Mouse (Mus musculus) embryonic facial prominence, embryonic 15.5 days (tissue): ENCODE data around the gene Zmiz2. TPM values are rescaled to one million over a fixed set of nuclear protein-coding genes. Genes with fewer than 3 reads are reported as not detected.
"Not testable (repeated sequence)": the region's sequence is repeated elsewhere in the genome, so short reads cannot be mapped to it uniquely, and the experiment has no call there.

Source experiments
- ATAC-seq: fragments of 200-750 bp; cut with Nextera tagmentation; 2 replicates; pipeline ENCODE4 v1.8.0; 2017; ENCODE audit warnings: low read depth, moderate TSS enrichment; ENCODE audit not compliant: insufficient number of reproducible peaks, low FRiP score, low TSS enrichment
- H3K27ac ChIP-seq: fragments of 300-500 bp; sonication (generic); replicated peaks from 2 replicates; pipeline ENCODE4 v1.5.1; 2015; ENCODE audit warnings: mild to moderate bottlenecking, inconsistent platforms
- H3K27me3 ChIP-seq: fragments of 300-500 bp; sonication (generic); 2 replicates; pipeline ENCODE4 v1.6.1; 2015; ENCODE audit warnings: inconsistent platforms
- H3K36me3 ChIP-seq: fragments of 300-500 bp; sonication (generic); 2 replicates; pipeline ENCODE4 v1.6.1; 2015; ENCODE audit warnings: mild to moderate bottlenecking, inconsistent platforms
- H3K4me1 ChIP-seq: fragments of 300-500 bp; sonication (generic); 2 replicates; pipeline ENCODE4 v1.6.1; 2015; ENCODE audit warnings: inconsistent platforms
- H3K4me2 ChIP-seq: fragments of 300-500 bp; sonication (generic); replicated peaks from 2 replicates; pipeline ENCODE4 v1.6.1; 2015; ENCODE audit warnings: mild to moderate bottlenecking, inconsistent platforms
- H3K4me3 ChIP-seq: fragments of 300-500 bp; sonication (generic); replicated peaks from 2 replicates; pipeline ENCODE4 v1.5.1; 2015; ENCODE audit warnings: mild to moderate bottlenecking, inconsistent platforms
- H3K9ac ChIP-seq: fragments of 300-500 bp; sonication (generic); 2 replicates; pipeline ENCODE4 v1.6.1; 2015; ENCODE audit warnings: inconsistent platforms
- H3K9me3 ChIP-seq: fragments of 300-500 bp; sonication (generic); replicated peaks from 2 replicates; pipeline ENCODE4 v1.6.1; 2016; ENCODE audit warnings: inconsistent platforms
- WGBS: fragments of 180-500 bp; shearing (Covaris S2); methylation state at CpG from one replicate; pipeline ENCODE4 v1.1.7; 2015; 5-methylcytosine and 5-hydroxymethylcytosine counted together
- polyA plus RNA-seq: library from polyadenylated mRNA; unstranded; fragments of >200 nt; fragmentation: Nextera tagmentation; extraction: Ambion mirVana; gene quantifications from 2 replicates; pipeline ENCODE4 v1.2.1, GENCODE M21; 2015

Gene Zmiz2
- polyA plus RNA-seq: 12.6 and 12.9 TPM in 2 replicates

- WGBS: 5% methylated on average over 57 of the region's 60 CpGs
- peak; percentile 98 for ATAC-seq
- Histone ChIP-seq H3K36me3 (peaks cover 5% of the 10 kb centered on the region; the same call in 1 of the 2 replicates), H3K4me2 (peak within 1 kb of the TSS; percentile 84), H3K4me1 (peaks cover 23% of the 10 kb centered on the region), H3K9ac (peak within 1 kb of the TSS; percentile 76), H3K27ac (peak within 1 kb of the TSS; percentile 95), H3K9me3 (no peaks in the 10 kb centered on the region), H3K27me3 (no peaks in the 10 kb centered on the region), H3K4me3 (peak within 1 kb of the TSS; percentile 82)
These were observed at the start of gene Zmiz2 for GRCm38 (mm10) chr11:6388726-6389413. TSS of gene Zmiz2 (plus strand) at chr11:6389074.

GRCm38 (mm10) chr11:6345956-6346355 lies 42.9 kb upstream of the Zmiz2 start:
- no peak overlapping the region for H3K9ac ChIP-seq
- H3K4me2 ChIP-seq: no peak overlapping the region
- 90% methylated on average over 4 of the region's 4 CpGs for WGBS
- no peaks in the 10 kb centered on the region for H3K9me3 ChIP-seq
- H3K4me1 ChIP-seq: no peaks in the 10 kb centered on the region
- no peak overlapping the region for H3K27ac ChIP-seq
- H3K4me3 ChIP-seq: no peak overlapping the region
- no peak for ATAC-seq
- no peaks in the 10 kb centered on the region for H3K27me3 ChIP-seq
- H3K36me3 ChIP-seq: peaks cover 86% of the 10 kb centered on the region

DNA sequence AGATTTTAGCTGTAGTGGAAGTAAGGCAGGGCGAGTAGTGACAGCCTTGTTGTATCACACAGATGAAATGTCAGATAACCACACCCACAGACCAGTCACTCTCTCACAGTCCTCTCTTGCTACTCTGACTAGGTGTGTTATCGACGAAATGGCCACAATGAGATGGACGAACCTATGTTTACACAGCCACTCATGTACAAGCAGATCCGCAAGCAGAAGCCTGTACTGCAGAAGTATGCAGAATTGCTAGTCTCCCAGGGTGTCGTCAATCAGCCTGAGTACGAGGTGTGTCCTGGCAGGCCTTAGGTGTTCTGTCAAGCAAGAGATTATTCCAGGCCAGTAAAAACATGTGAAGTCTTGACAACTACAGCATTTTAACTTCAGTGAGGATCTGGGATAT lies 41.9 kb upstream of the Zmiz2 start:
- Histone ChIP-seq H3K27ac (no peak overlapping the region; the same call in 1 of the 2 replicates), H3K9ac (no peak overlapping the region), H3K4me3 (no peak overlapping the region), H3K4me2 (no peak overlapping the region), H3K9me3 (no peaks in the 10 kb centered on the region), H3K36me3 (peaks cover 83% of the 10 kb centered on the region), H3K4me1 (no peaks in the 10 kb centered on the region), H3K27me3 (no peaks in the 10 kb centered on the region)
- no peak for ATAC-seq
- WGBS: 65% methylated on average over 7 of the region's 7 CpGs

DNA sequence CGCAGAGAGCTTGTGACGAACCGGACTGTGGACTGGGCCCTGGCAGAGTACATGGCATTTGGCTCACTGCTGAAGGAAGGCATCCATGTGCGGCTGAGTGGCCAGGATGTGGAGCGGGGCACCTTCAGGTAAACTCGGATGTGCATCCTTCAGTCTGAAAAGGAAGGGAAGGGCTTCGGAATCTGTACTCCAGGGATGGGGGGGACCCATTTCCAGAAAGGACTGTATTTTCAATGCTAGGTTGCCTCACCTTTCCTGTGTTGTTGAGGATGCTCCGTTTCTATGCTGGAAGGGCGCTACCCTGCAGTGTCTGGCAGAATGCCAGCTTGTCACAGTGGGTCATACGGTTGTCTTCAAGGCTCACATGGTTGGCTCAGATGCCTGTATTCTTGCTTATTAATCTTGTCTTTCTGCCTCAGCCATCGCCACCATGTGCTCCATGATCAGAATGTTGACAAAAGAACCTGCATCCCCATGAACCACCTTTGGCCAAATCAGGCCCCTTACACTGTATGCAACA lies 40.1 kb upstream of the Zmiz2 start:
- H3K4me2 ChIP-seq: no peak overlapping the region
- no peak overlapping the region for H3K27ac ChIP-seq
- 87% methylated on average over 11 of the region's 11 CpGs for WGBS

DNA sequence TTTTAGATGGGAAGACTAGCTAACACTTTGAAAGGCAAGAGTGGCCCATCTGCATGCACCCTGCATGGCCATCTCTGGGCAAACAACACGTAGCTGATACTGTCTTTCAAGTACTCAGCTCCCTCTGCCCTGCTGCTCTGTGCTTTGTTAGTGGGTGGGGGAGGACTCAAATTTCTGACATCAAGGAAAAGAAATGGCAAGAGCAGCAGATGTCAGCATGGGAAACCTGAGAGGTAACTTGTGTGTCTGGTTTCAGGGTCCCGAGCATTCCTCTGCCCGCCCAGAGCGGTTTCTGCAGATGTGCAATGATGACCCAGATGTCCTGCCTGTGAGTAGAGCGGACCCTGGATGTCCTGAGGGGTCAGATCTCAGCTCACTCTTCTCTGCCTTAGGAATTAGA lies 39.3 kb upstream of the Zmiz2 start:
- no peaks in the 10 kb centered on the region for H3K9me3 ChIP-seq
- H3K4me2 ChIP-seq: no peak overlapping the region
- H3K4me3 ChIP-seq: no peak overlapping the region
- no peak overlapping the region for H3K9ac ChIP-seq
- peaks cover 83% of the 10 kb centered on the region for H3K36me3 ChIP-seq
- H3K27ac ChIP-seq: no peak overlapping the region
- H3K4me1 ChIP-seq: no peaks in the 10 kb centered on the region
- 56% methylated on average over 5 of the region's 5 CpGs for WGBS
- no peaks in the 10 kb centered on the region for H3K27me3 ChIP-seq
- ATAC-seq: no peak

More for the DNA sequence above, 40.1 kb upstream of the Zmiz2 start:
- no peak overlapping the region for H3K9ac ChIP-seq
- no peak for ATAC-seq
- H3K36me3 ChIP-seq: peaks cover 87% of the 10 kb centered on the region
- no peaks in the 10 kb centered on the region for H3K9me3 ChIP-seq
- no peaks in the 10 kb centered on the region for H3K4me1 ChIP-seq
- no peaks in the 10 kb centered on the region for H3K27me3 ChIP-seq
- H3K4me3 ChIP-seq: no peak overlapping the region

DNA sequence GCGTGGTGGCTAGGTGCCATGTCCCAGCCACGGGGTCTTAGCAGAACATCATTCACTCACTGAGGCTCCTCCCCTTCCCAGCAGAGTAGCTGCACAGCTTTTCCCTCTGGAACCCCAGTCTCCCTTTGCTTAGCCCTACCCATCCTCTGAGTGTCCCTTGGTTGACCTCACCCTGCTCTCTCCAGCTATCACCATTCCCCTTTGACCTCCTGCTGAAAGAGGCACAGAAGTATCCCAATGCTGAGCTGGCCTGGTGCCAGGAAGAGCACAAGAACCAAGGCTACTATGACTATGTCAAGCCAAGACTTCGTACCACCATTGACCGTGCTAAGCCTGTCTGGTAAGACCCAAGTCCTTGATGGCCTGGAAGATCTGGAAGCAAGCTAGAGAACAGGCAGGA lies 33.8 kb upstream of the Zmiz2 start:
- Histone ChIP-seq H3K36me3 (peaks cover 66% of the 10 kb centered on the region), H3K9ac (no peak overlapping the region), H3K4me1 (no peaks in the 10 kb centered on the region), H3K4me3 (no peak overlapping the region), H3K27me3 (no peaks in the 10 kb centered on the region), H3K9me3 (no peaks in the 10 kb centered on the region), H3K4me2 (no peak overlapping the region), H3K27ac (no peak overlapping the region)
- WGBS: 86% methylated on average over 4 of the region's 4 CpGs
- no peak for ATAC-seq

DNA sequence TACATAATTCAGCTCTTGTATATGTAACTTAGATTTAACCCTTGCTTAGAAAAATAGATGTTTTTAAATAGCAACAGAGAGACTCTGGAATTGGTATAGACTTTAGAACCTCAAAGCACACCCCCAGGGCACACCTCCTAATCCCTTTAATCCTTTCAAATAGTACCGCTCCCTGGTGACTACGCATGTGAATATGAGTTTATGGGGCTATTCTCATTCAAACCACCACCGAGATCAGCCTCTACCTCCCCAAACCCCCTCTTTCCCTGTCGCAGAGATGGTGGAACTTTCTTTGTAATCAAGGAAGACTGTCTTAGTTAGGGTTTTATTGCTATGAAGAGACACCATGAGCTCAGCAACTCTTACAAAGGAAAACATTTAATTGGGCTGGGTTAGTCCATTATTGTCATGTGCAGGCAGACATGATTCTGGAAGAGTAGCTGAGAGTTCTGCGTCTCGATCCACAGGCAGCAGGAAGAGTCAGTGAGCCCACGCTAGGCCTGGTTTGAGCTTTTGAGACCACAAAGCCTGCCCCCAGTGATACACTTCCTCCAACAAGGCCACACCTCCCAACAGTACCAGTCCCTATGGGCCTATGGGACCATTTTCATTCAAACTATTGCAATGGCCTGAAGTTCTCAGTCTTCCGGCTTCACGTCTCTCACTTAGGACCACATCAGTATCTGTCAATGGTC lies 24.1 kb upstream of the Zmiz2 start:
- Histone ChIP-seq H3K9ac (no peak overlapping the region), H3K27ac (no peak overlapping the region), H3K4me3 (no peak overlapping the region), H3K4me2 (no peak overlapping the region), H3K36me3 (no peaks in the 10 kb centered on the region), H3K27me3 (no peaks in the 10 kb centered on the region), H3K4me1 (no peaks in the 10 kb centered on the region; the same call in 1 of the 2 replicates), H3K9me3 (no peaks in the 10 kb centered on the region)
- 85% methylated on average over 9 of the region's 9 CpGs for WGBS
- ATAC-seq: no peak

DNA sequence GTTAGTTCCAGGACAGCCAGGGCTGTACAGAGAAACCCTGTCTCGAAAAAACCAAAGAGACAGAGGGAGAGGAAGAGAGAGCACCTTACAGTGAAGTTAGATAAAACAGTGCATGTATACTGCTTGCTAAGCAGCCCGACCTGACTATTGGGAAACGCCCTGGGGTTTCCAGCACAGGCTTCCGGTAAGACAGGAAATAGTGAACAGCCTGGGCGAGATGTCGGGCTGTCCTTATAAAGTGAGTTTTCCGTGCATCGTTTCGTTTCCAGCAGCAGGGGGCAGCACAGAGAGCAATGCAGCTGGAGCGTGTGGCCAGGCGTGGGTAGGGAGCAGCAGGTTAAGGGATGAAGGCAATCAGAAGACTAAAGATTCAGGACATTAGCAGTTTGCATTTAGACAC lies 23.0 kb upstream of the Zmiz2 start:
- peak; percentile 57 for ATAC-seq
- no peak overlapping the region for H3K4me3 ChIP-seq
- no peaks in the 10 kb centered on the region for H3K9me3 ChIP-seq
- no peak overlapping the region for H3K27ac ChIP-seq
- H3K4me2 ChIP-seq: no peak overlapping the region
- no peaks in the 10 kb centered on the region for H3K36me3 ChIP-seq
- 14% methylated on average over 11 of the region's 11 CpGs for WGBS
- H3K9ac ChIP-seq: no peak overlapping the region
- H3K4me1 ChIP-seq: no peaks in the 10 kb centered on the region; the same call in 1 of the 2 replicates
- H3K27me3 ChIP-seq: no peaks in the 10 kb centered on the region

GRCm38 (mm10) chr11:6366434-6366833 lies 22.4 kb upstream of the Zmiz2 start:
- no peak overlapping the region for H3K9ac ChIP-seq
- H3K4me3 ChIP-seq: no peak overlapping the region
- no peaks in the 10 kb centered on the region for H3K36me3 ChIP-seq
- H3K4me1 ChIP-seq: no peaks in the 10 kb centered on the region; the same call in 1 of the 2 replicates
- no peak overlapping the region for H3K4me2 ChIP-seq
- H3K27ac ChIP-seq: no peak overlapping the region
- no peak; the same call in 1 of the 2 replicates for ATAC-seq
- 45% methylated on average over 6 of the region's 6 CpGs for WGBS
- no peaks in the 10 kb centered on the region for H3K9me3 ChIP-seq
- no peaks in the 10 kb centered on the region for H3K27me3 ChIP-seq

DNA sequence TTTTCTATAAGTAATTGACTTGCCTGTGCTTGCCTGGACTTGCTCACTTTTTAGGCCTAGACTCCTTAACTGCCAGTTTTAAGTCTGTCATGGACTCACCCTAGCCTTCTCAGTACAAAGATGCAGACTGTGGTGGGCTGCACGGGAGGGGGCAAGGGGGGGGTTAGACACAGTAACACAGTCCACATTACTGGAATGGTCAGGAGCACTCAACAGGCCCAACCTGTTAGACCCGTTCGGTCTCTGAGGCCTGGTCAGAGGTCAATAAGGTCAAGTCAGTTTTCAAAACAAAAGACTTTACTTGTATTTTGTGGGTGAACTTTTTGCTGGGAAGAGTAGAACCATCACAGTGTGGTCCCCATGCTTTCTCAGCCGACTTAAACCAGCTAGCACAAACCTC lies 21.7 kb upstream of the Zmiz2 start:
- H3K4me1 ChIP-seq: no peaks in the 10 kb centered on the region; the same call in 1 of the 2 replicates
- H3K9ac ChIP-seq: no peak overlapping the region
- H3K4me2 ChIP-seq: no peak overlapping the region
- 49% methylated on average over 4 of the region's 4 CpGs for WGBS
- H3K4me3 ChIP-seq: no peak overlapping the region
- H3K27me3 ChIP-seq: no peaks in the 10 kb centered on the region
- no peak for ATAC-seq
- no peaks in the 10 kb centered on the region for H3K9me3 ChIP-seq
- H3K27ac ChIP-seq: no peak overlapping the region
- H3K36me3 ChIP-seq: no peaks in the 10 kb centered on the region

DNA sequence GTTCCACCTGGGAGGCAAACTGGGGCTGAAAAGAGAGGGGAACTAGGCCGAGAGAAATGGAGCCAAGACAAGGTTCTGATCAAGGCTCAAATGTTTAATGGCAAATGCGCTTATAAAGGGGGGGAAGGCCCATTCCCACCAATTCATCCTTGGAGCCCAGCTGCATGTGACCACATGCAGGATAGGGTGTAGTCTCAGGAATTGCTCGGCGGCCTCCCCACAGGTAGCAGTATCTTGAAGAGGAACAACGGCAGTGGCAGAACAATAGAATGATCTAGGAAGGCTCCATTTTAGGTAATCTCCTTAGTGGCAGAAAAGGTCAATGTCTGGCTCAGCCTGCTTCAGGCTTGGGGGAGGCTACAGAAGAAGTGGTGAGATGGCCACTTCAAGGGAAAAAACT lies 20.9 kb upstream of the Zmiz2 start:
- 76% methylated on average over 5 of the region's 5 CpGs for WGBS
- H3K27ac ChIP-seq, H3K4me2 ChIP-seq, H3K9ac ChIP-seq, H3K4me1 ChIP-seq, ATAC-seq, H3K4me3 ChIP-seq, H3K9me3 ChIP-seq, H3K36me3 ChIP-seq, H3K27me3 ChIP-seq: not testable (repeated sequence)
